Mouse (Mus musculus): ENCODE results near the gene Mt1.

- TF ChIP-seq POLR2A (IDR thresholded peaks at IDR 0.05; ENCODE audit: borderline replicate concordance, low read depth, low read length) (no peak), CTCF (IDR thresholded peaks at IDR 0.05; ENCODE audit: low read depth, low read length) (no peak)
Observed at GRCm38 (mm10) chr8:94192926-94193325, 14.0 kb downstream of the Mt1 start.

All from bone marrow macrophage, adult 2 months (primary cell).